Mouse (Mus musculus): Measurements from ENCODE around the gene Abhd5. TPM values are rescaled to one million over a fixed set of nuclear protein-coding genes. Genes with fewer than 3 reads are reported as not detected.
A peak's percentile ranks its signal among the peaks of the same experiment; 100 is the strongest.

Gene Abhd5
- total RNA-seq, 1 experiment from 2014 or later, result 14.4 TPM

- ATAC-seq (replicated peaks; ENCODE audit: low read depth, poor library complexity, severe bottlenecking), result no peak
Observed at GRCm38 (mm10) chr9:122345291-122345690, 6.1 kb upstream of the Abhd5 start.

GRCm38 (mm10) chr9:122346059-122346458 lies 5.3 kb upstream of the Abhd5 start:
- no peak for ATAC-seq (replicated peaks; ENCODE audit: low read depth, poor library complexity, severe bottlenecking)

GRCm38 (mm10) chr9:122347882-122348281 lies 3.5 kb upstream of the Abhd5 start:
- no peak for ATAC-seq (replicated peaks; ENCODE audit: low read depth, poor library complexity, severe bottlenecking)

GRCm38 (mm10) chr9:122349286-122349685 lies 2.1 kb upstream of the Abhd5 start:
- ATAC-seq (replicated peaks; ENCODE audit: low read depth, poor library complexity, severe bottlenecking), result peak; percentile 64

GRCm38 (mm10) chr9:122350396-122351130 lies 845 bp upstream of the Abhd5 start:
- no peak for ATAC-seq (replicated peaks; ENCODE audit: low read depth, poor library complexity, severe bottlenecking)

GRCm38 (mm10) chr9:122352025-122352392 lies 601 bp downstream of the Abhd5 start:
- ATAC-seq (replicated peaks; ENCODE audit: low read depth, poor library complexity, severe bottlenecking), result peak; percentile 4; the same call in 1 of the 2 replicates

- no peak for ATAC-seq (replicated peaks; ENCODE audit: low read depth, poor library complexity, severe bottlenecking)
Observed at GRCm38 (mm10) chr9:122352911-122353310, 1.5 kb downstream of the Abhd5 start.

GRCm38 (mm10) chr9:122354240-122354639 lies 2.8 kb downstream of the Abhd5 start:
- no peak for ATAC-seq (replicated peaks; ENCODE audit: low read depth, poor library complexity, severe bottlenecking)

- no peak for ATAC-seq (replicated peaks; ENCODE audit: low read depth, poor library complexity, severe bottlenecking)
Observed at GRCm38 (mm10) chr9:122357073-122357472, 5.7 kb downstream of the Abhd5 start.

- ATAC-seq (replicated peaks; ENCODE audit: low read depth, poor library complexity, severe bottlenecking), result no peak
Observed at GRCm38 (mm10) chr9:122357626-122358025, 6.2 kb downstream of the Abhd5 start.

GRCm38 (mm10) chr9:122364171-122364570 lies 12.8 kb downstream of the Abhd5 start:
- no peak for ATAC-seq (replicated peaks; ENCODE audit: low read depth, poor library complexity, severe bottlenecking)

- ATAC-seq (replicated peaks; ENCODE audit: low read depth, poor library complexity, severe bottlenecking), result no peak
Observed at GRCm38 (mm10) chr9:122370292-122370794, 18.9 kb downstream of the Abhd5 start.

- no peak for ATAC-seq (replicated peaks; ENCODE audit: low read depth, poor library complexity, severe bottlenecking)
Observed at GRCm38 (mm10) chr9:122372506-122372905, 21.1 kb downstream of the Abhd5 start.

GRCm38 (mm10) chr9:122372991-122373390 lies 21.6 kb downstream of the Abhd5 start:
- ATAC-seq (replicated peaks; ENCODE audit: low read depth, poor library complexity, severe bottlenecking), result no peak

GRCm38 (mm10) chr9:122378986-122379385 lies 27.6 kb downstream of the Abhd5 start:
- ATAC-seq (replicated peaks; ENCODE audit: low read depth, poor library complexity, severe bottlenecking), result no peak

GRCm38 (mm10) chr9:122380959-122381358 lies 29.6 kb downstream of the Abhd5 start:
- no peak for ATAC-seq (replicated peaks; ENCODE audit: low read depth, poor library complexity, severe bottlenecking)

- ATAC-seq (replicated peaks; ENCODE audit: low read depth, poor library complexity, severe bottlenecking), result no peak
Observed at GRCm38 (mm10) chr9:122382006-122382405, 30.6 kb downstream of the Abhd5 start.

- no peak for ATAC-seq (replicated peaks; ENCODE audit: low read depth, poor library complexity, severe bottlenecking)
Observed at GRCm38 (mm10) chr9:122386015-122386414, 34.6 kb downstream of the Abhd5 start.

GRCm38 (mm10) chr9:122389287-122389920 lies 38.0 kb downstream of the Abhd5 start:
- ATAC-seq (replicated peaks; ENCODE audit: low read depth, poor library complexity, severe bottlenecking), result no peak

GRCm38 (mm10) chr9:122395816-122396215 lies 44.4 kb downstream of the Abhd5 start:
- no peak for ATAC-seq (replicated peaks; ENCODE audit: low read depth, poor library complexity, severe bottlenecking)

GRCm38 (mm10) chr9:122397156-122397555 lies 45.7 kb downstream of the Abhd5 start:
- no peak for ATAC-seq (replicated peaks; ENCODE audit: low read depth, poor library complexity, severe bottlenecking)
